Mouse (Mus musculus) kidney, adult 9 months (tissue): ENCODE measurements around the gene Hes6.

Experiments
- DNase-seq: peaks from one replicate; pipeline ENCODE4 v3.0.0; 2022

Hes6 gene

GRCm38 (mm10) chr1:91439776-91440175, 25.9 kb upstream of the Hes6 start:
- peak; percentile 47 for DNase-seq

DNA sequence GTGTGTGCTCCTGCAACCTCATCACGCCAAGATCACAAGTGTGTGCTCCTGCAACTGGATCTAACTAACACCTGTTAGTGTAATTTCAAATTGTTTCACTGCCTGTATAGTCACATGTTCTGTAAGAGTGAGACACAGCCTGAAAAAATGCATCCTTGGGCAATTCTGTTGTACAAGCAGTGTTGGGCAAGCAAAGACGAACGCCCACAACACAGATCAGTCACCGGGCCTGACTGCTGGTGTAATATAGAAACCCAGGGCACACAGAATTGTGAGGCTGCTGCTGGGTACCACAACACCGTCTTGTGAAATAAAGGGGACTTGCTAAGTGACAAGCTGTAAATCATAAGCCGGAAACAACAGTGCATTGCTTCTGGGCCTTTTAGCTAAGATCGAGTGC, 23.7 kb upstream of the Hes6 start:
- no peak for DNase-seq

DNA sequence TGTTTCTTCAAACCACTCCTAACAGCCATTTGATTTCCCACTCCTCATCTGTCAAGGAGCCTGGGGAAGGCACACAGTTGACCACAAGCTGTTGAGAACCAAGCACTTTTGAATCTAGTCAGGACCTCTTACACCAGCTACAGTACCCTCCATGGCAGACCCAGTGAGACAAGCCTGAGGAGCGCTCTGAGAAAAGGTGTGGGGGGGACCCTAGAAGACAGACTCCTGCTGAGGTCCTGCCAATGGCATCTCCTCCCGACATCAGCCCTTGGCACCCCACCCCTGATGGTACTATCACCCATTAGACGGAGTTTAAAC, 23.2 kb upstream of the Hes6 start:
- DNase-seq = no peak

- DNase-seq = peak; percentile 97
These were observed 22.7 kb upstream of the Hes6 start for GRCm38 (mm10) chr1:91436380-91437082.

DNA sequence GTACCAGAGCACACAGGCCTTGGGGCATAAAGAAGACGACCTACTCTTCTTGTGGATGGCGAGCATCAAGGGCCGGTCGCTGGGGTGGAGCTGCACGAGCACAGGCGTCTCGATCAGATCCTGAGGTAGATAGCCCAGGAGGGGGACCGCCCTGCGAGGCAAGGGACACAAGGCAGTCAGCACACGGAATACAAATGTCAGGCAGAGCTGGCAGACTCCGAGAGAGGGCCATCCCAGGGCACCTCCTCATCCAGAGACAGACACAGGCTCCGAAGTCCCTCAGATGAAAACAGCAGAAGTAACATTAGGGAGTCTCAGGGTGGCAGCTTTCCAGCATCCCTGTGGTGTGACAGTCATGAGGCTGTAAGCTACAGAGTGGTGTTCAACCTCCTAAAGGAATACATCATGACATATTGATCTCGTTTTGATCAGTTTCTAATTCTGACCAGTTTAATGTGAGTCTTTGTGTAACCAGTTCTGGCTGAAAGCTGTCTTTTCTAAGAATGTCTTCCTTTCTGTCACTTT, 21.8 kb upstream of the Hes6 start:
- DNase-seq = no peak

DNA sequence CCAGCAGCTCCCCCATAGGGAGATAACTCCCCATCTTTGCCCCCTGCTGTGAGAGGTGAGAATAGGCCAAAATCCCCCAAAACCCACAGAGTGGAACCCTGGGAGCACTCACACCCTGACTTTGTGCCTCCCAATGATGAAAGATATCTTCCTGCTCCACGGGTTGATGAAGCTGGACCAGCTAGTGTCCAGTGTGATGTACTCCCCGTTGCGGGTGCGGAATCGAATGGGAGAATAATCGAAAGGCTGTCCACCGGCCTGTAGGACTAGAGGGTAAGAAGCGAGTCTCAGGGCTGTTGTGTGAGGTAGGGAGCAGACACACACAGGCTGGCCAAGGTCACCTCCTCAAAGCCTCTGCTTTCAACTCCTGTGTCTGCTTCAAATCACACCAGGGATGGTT, 21.1 kb upstream of the Hes6 start:
- DNase-seq = no peak

DNA sequence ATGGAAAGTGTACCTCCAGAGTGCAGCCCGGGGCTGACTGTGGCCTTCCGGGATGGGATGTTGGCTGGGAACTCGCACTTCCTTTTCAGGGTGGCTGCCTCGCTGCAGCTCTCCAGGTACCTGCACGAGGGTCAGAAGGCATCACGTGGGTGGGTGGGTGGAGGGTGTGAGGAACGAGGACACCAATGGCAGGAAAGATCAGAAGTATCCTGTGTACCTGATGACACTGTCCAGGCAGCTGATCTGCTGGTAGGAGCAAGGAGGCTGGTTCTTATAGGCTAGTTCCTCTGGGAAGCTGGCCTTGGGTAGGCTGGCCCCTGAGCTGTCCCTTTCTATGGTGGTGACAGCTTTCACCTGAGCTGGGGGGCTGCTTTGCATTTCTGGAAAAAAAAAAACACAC, 16.9 kb upstream of the Hes6 start:
- DNase-seq = no peak

GRCm38 (mm10) chr1:91429212-91429611, 15.4 kb upstream of the Hes6 start:
- DNase-seq = no peak

- peak; percentile 88 for DNase-seq
These were observed 14.8 kb upstream of the Hes6 start for GRCm38 (mm10) chr1:91428614-91429013.

DNA sequence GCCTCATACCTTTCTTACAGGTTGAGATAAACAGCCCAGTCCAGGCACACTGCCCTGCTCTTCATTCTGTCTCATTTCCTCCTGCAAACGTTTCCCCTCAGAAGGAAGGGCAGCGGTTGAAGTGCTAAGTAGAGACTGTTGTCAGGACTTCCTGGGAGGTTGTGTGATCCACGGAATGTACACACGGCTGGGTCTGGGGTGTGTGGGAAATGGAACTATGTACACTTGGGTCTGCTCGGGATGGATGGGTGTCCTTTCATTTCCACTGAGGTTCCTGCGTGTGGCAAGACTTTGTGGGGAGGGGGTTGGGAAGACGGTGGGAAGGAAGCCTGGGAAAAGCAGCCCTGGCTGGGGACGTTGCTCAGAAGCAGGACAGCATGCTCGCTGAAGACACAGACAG, 12.6 kb upstream of the Hes6 start:
- DNase-seq = no peak

DNA sequence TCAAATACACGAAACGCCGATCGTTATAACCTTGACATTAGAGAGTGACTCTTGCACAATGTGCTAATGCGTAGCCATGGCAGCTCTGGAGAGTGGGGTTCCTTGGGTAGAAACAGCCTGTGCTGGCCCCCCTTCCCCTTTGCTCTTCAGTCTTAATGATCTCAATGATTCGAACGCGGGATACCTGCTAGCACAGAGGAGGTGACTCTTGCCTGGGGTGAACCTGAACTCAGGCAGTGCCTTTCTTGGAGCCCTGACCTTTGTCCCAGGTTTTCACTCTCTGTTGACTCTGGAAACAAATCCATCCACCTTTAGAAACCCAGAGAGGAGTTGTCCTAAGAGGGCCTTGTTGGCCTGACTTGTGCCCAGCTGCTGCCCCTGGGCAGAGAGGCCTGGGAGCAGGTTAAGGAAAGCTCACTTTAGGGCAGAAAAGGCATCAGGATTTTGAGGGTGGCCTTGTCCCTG, 6.8 kb upstream of the Hes6 start:
- peak; percentile 59 for DNase-seq

DNA sequence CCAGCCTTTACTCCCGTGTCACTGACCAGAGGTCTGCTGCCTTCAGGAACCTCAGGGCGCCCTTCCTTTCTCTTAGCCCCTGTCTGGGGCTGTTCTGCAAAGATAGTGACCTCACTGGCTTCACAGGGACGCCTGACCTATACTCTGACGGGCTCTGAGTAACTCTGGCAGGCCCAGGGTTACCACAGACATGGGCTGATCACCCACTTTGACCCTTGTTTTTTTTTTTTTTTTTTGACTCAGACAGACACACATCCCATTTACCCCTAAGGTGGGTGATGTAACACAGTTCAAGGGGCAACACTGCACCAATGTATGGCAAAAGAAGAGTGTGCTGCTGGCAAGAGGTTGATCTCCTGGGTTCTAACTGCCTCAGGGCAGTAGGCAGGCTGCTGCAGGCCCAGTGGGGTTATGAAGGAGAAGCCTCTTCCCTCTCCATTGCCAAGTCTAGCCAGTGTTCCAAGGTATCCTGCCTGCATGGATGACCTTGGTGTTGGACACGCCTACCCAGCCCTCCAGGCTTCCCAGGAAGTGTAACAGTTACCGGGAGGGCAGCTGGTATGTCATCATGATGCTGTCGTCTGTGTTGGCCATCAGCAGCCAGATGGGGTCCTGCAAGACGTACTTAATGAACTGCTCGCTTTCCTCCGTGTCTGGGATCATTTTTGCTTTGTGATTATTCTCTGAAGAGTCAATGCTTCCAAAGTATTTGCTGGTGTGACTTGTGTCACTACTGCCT, 6.2 kb upstream of the Hes6 start:
- no peak for DNase-seq

DNA sequence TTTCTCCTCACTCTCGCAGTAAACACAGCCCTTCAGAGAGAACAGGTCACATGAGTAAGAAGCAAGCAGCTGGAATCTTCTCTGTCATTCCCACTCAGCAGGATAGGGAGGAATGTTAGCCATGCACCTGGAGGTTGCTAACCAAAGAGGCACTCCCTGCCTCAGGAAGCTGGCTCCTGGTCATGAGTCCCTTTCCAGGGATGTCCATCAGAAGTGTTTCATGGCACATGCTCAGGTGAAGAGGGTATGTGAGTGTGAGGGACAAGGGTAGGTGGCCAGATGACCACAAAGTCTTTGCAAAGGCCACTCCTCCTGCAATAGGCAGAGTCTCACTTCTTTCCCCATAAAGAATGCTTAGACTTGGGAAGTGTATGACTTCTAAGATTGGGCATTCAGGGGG, 4.2 kb upstream of the Hes6 start:
- no peak for DNase-seq

DNA sequence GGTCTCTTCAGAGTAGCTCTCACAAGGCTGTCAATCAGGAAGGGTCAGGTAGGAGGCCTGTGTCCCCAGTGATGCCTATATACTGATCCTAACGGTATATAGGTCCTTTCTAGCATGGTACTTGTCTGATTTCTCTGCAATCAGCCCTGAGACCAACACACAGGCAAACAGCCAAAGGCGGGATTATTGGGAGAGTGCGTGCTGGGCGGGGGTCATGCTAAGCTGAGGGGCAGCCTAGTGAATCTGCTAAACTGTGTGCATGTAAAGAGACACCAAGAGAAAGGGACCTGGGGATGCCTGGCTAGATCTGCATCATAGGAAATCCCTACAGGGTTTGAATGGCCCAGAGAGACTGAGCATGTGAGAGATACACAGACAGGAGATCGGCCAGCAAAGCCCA, 1.5 kb upstream of the Hes6 start:
- no peak for DNase-seq

DNA sequence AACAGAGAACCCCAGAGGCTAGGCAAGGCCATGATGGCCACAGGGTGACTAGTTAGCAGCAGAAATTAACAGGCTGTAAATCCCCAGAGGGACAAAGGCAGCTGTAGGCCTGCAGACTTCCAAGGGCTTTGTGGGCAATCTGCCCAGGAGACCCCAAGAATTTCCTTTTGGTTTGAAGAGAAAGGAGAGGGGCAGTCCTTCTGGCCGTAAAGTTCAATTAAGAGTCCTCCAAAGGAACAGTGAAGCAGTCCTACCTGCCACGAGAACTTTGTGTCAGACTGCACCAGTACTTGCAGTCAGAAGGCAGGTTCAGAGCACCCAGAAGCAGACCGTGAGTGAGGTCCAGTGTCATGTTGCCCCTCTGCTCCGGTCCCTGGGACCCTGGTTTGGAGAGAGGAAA, 1.1 kb upstream of the Hes6 start:
- DNase-seq = no peak

- peak; percentile 94 for DNase-seq
These were observed 321 bp downstream of the Hes6 start for GRCm38 (mm10) chr1:91413536-91413897.

DNA sequence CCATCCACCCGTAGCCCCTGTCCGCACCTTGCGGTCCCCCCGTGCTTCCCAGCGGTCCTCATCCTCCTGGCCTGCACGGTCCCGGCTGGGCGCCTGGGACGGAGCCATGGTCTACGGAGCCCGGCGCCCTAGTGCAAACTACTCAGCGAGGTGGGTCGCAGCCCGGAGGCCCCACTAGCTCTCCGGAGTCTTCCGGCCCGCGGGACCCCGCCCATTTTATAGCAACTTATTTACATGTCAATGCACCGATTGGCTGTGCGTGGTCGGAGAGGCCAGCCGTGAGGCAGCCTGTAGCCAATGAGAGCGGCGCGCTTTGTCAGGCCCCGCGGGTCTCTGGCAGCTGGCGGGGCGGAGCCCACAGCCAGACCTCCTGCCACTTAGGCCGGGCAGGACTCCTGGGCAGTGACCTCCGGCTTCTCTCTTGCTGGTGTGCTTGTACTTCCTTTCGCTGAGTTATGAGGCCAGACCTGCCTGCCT, 770 bp downstream of the Hes6 start:
- DNase-seq = peak; percentile 98

- DNase-seq = peak; percentile 53
These were observed 1.4 kb downstream of the Hes6 start for GRCm38 (mm10) chr1:91412286-91413029.

GRCm38 (mm10) chr1:91411631-91412285, 2.1 kb downstream of the Hes6 start:
- DNase-seq = no peak

DNA sequence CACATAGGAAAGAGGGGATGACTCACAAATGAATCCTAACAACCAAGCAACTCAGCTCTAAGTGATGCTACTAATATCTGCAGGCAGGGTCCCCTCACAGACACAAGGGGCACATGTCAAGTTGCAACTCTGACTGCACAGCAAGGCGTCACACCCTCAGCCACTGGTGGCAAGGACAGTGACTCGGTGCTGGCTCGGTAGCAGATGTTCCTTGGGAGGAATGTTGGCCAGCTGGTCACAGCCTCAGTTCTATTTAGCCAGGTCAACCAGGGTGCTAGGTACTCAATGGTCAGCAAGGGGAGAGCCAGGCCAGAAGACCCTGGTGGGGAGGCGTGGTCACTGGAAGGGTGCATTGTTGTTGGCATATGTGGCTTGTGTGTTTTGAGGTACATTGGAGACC, 6.0 kb downstream of the Hes6 start:
- no peak for DNase-seq

DNA sequence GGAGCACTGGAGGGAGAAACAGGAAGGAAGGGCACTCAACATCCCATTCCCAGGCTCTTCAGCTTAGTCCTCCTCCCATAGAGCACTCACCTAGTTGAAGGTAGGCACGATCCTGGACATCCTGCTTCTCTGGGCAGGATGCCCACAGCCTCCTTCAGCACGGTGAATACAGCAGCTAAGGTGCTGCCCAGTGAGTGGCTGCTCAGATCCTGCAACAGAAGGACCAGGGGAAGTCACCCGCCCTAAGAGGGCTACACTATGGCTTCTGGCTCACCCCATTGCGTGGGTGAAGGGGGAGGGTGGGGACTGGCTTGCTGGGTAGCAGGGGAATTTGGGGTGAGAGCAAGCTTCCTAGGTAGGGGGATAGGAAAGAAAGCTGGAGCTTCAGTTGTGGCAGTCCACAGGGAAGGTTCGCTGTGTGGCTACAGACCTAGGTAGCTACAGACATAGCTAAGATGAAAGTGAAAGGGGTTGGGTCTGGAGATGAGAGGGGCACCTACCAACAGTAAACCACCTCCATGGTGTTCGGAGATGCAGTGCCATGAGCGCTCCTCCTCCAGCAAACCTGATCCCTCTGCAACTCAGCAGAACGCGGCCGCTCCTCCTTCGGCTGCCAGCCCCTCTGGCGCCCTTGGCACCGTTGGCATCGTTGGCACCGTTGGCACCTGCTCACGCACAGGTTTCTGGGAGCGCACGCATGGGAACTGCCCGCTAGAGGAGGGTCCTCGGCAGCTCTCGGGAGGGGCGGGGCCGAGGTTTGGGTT, 8.2 kb downstream of the Hes6 start:
- no peak for DNase-seq

DNA sequence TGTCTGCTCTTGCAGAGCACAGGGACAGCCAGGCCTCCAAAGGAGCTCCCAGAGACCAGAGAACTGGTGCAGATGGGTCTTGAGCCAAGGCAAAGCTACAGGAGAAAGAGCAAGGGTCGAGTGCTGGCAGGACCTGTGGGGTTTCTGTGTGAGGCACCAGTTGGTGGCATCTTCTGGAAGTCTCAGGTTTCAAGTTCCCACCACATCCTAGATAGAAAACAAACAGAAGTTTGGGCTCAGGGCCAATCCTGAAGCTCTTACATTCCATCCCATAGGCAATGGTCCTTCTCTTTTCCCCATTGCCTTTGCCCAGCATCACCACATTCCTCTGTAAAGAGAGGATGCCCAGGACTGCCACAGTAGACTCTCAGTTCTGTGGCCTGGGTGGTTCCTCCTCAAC, 8.9 kb downstream of the Hes6 start:
- no peak for DNase-seq
